Mouse (Mus musculus) liver, adult 2 months (tissue): ENCODE results near the gene Syne3.

ENCODE experiments used
- CTCF ChIP-seq: fragments of 200-500 bp; IDR thresholded peaks from 2 replicates; pipeline ENCODE4 v1.5.1; 2011; ENCODE audit warnings: low read depth, low read length, control low read depth
- POLR2A ChIP-seq: fragments of 200-500 bp; IDR thresholded peaks from 2 replicates; pipeline ENCODE4 v1.6.1; 2011; ENCODE audit warnings: low read length, control low read depth; ENCODE audit not compliant: insufficient read depth; ENCODE audit errors: extremely low read depth

DNA sequence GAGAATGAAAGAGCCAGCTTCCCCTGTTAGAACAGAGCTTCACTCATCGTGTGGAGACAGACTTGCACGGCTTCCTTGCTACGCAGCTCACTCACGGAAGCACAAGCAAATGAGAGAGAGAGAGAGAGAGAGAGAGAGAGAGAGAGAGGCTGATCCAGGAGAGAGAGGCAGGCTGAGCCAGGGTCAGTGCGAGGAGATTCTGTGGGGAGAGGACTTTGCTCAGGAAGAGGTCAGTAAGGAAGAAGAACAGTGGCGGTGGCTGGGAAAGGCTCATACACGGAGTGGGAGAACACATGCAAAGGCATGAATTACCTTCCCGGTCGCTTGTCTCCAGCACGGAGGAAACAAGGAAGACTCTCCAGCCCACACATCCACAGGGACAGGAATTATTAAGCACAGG is 12.4 kb downstream of the Syne3 start:
- no peak for TF ChIP-seq CTCF
- no peak for TF ChIP-seq POLR2A
